Mouse (Mus musculus): ENCODE data around the gene Jsrp1. TPM values are rescaled to one million over a fixed set of nuclear protein-coding genes. Genes with fewer than 3 reads are reported as not detected.

Gene Jsrp1
- 6.7 and 8.7 TPM in 2 replicates for total RNA-seq (2021)
- long read RNA-seq, partial matches to known transcripts, result 8 of 11 reads
- long read RNA-seq, other reads (novel, unspliced or antisense), result 3 of 11 reads

- no peak for DNase-seq
Observed at GRCm38 (mm10) chr10:80813366-80813765, at the start of gene Jsrp1. Gene Jsrp1, minus strand, starts transcription at chr10:80813498.

DNA sequence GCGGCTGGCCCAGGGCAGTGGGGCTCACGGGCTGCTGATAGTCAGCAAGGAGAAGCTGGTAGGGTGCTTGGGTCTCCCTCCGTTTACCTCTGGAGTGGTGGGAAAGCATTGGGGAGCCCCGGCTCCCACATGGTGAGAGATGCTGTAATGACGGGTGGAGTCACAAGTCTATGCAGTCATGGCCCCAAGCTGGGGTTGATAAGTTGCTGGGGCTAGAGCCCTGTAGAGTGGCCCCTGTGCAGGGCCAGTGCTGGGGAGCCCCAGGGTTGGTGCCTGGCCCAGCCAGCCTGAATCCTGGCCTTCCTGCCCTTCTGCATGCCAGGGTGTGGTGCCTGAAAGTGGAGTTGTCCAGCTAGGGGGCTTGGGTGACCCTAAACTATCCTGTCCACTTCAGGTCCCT is 49.0 kb upstream of the Jsrp1 start:
- no peak for DNase-seq

- DNase-seq, result no peak
Observed at GRCm38 (mm10) chr10:80858350-80858935, 45.1 kb upstream of the Jsrp1 start.

DNA sequence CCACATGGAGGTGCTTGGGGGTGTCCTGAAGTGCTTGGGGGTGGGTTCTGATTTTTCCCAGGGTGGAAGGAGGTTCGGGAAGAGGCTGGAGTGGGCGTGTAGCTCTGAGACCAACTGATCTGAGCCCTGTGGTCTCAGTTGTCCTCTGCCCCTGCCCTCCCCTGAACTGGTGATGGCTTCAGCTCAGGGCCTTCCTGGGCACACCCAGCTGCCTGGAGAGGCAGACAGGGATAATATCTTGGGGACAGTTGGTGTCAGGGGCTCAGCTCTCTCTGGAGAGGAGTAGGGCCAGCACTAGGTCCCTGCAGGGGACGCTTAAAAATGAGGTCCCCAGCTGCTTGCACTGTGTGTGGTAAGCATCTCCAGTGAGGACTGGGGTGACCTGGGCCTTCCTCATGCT is 44.5 kb upstream of the Jsrp1 start:
- no peak for DNase-seq

GRCm38 (mm10) chr10:80857386-80857785 is 44.1 kb upstream of the Jsrp1 start:
- no peak for DNase-seq

- DNase-seq, result no peak
Observed at GRCm38 (mm10) chr10:80856908-80857307, 43.6 kb upstream of the Jsrp1 start.

DNA sequence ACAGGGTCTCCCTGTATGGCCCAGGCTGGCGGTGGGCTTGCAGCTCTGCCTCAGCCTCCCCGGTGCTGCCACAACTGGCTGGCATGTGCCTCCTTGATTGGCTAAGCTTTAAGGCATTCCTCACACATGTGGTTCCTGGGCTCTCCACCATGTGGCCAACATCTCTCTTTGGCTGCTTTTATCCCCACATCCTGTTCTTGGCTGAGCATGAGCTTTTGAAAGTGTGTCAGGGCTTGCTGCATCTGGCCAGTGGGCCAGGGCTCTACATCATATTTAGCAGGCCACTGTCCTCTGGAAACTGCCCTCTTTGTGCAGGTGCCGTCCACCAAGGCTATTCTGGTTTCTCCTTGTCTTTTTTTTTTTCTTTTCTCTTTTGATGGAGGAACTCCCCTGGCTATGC is 43.0 kb upstream of the Jsrp1 start:
- no peak for DNase-seq

DNA sequence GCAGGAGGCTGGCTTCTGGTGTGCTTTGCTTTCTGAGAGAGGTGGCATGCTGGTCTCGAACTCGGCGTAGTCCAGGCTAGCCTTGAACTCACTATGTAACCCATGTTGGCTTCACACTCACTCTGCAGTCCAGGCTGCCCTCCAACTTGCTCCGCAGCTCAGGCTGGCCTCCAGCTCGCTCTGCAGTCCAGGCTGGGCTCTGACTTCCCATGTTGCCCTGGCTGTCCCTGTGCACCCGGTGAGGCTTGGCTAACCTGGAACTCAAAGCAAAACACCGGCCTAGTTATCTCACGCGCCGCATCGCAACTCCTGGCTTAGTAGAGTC is 42.4 kb upstream of the Jsrp1 start:
- DNase-seq, result no peak

- DNase-seq, result peak; percentile 98
Observed at GRCm38 (mm10) chr10:80854913-80855748, 41.8 kb upstream of the Jsrp1 start, which contains the start of the genes Lsm7 and Sppl2b. Gene Lsm7, minus strand, starts transcription at chr10:80855209. Gene Sppl2b, plus strand, starts transcription at chr10:80855275.

- DNase-seq, result peak; percentile 42
Observed at GRCm38 (mm10) chr10:80848571-80848970, 35.3 kb upstream of the Jsrp1 start.

DNA sequence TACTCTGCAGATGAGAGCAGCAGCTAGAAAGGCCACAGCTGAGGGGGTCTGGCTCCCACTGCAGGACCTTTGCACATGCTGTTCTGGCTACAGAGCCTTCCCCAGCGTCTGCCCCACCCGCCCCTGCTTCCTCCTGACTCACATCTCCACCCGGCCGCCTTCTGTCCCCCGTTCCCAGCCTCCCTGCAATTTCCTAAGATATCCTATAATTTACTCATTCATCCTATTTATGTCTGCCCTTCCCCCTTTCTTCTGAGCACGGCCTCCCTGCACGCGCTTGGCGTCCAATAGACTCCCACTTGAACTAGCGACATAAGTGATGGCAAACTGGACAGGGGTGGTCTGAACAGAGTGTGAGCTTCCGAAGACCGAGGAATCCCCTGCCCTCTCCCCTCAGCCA is 32.4 kb upstream of the Jsrp1 start:
- DNase-seq, result no peak

DNA sequence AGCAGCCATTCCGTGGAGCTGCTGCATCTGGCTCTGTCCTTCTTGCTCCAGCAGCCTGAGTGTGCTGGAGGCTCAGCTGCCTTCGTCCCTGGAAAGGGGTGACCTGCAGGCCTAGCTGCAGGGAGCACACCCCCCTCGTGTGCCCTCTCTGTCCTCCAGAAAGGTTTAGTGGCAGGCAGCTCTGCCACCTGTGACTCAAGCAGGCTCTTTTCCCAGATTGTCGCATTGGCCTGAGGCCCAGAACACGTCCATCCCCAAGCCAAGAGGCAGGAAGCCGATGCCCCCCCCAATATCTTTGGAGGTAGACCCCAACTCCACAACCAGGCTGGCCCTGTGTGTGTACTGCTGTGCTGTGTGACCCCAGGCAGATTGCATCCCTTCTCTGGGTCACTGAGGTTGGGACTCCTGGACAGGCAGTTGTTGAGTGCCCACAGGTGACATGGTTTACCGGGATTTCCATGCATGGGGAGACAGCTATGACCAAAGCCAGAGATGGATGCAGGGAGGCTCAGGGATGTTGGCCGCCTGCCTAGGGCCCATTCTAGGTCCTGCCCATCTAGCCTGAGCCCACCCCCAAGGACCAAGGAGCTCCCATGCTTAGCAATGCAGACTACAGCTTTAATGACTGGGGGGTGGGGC is 31.9 kb upstream of the Jsrp1 start:
- DNase-seq, result no peak

DNA sequence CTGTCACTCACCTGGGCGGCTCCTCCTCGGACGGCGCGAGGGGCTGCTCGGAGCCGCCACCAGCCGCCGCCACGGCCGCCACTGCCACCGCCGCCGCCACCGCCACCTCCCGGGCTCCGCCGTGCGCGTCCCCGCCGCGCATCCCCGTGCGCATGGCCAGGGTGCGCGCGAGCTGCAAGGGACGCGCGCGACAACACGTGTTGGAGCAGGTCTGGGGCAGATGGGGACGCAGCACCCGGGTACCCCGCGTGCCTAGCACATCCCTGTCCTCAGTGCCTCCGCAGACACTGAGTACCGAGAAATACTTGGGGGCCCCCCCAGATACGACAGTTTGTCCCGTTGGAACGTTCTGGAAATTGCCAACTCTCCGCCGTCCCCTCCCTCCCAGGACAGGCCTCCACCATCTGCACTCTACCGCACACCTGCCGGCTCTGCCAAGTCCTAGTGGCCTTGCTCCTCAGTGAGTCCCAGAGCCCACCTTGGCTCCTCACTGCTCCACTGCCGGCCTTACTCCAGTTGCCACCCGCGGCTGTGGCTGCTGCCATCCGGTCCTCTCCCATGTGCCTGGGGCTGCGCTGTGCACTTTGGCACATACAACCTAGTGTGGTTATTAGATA is 30.7 kb upstream of the Jsrp1 start, which contains the start of gene Lingo3:
Lingo3 (minus strand) TSS at position 109 of the 617 bp plus-strand sequence.
- peak; percentile 49 for DNase-seq

GRCm38 (mm10) chr10:80843087-80843930 is 30.0 kb upstream of the Jsrp1 start:
- DNase-seq, result no peak

DNA sequence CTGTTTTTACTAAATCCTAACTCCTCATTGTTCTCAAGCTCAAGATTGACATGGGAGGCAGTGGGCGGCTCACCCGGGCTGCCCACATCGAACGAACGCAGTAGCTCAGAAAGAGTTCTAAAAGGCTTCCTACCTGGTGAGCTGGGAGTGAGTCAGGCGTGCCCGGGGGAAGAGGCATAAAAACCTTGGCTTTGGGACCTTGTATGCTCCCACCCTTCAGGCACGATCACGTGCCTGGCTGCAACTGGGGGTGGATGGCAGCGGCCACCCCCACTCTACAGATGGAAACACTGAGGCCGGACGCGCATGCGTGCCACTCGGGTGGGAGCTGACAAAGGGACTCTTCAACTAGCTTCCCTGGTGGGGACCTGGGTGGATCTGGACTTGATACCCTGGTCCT is 29.0 kb upstream of the Jsrp1 start:
- no peak for DNase-seq

- DNase-seq, result no peak
Observed at GRCm38 (mm10) chr10:80841685-80842084, 28.4 kb upstream of the Jsrp1 start.

DNA sequence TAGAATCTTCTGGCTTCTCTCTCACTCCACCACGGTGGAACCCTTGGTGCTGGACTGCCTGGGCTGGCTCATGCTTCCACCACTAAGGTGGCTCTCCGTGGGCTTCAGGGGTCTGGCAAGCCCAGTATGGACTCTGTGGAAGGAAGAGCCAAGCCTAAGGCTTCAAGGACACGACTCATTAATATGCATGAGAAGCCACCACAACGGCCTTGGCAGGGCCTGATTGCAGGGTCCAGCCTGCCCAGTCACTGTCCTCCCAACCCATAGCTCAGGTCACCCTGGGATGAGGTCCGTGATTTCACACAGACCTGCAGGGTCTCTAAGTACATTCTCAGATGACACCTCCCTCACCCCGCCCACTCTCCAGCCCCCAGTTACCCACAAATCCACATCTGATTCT is 26.6 kb upstream of the Jsrp1 start:
- no peak for DNase-seq

- DNase-seq, result peak; percentile 46
Observed at GRCm38 (mm10) chr10:80838346-80838912, 25.1 kb upstream of the Jsrp1 start.

GRCm38 (mm10) chr10:80837827-80838226 is 24.5 kb upstream of the Jsrp1 start:
- no peak for DNase-seq

DNA sequence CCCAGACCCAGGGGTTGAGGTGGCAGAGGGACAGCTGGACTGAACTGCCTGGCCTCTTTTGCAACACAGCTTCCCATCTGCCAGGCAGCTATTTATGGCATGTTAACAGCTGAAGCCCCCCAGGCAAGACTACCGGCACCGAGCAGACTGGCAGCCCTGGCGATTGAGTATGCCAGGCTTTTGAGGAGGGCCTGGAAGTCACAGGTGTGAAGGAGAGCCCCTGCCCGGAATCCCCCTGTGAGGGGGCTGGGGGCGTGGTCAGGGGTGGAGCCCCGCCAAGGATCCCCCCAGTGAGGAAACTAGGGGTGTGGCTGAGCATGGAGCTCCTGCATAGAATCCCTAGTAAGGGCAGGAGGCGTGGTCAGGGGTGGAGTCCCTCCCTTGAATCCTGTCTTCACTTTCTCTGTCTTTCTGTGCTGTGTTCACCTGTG is 23.7 kb upstream of the Jsrp1 start:
- DNase-seq, result no peak

- no peak for DNase-seq
Observed at GRCm38 (mm10) chr10:80835617-80836016, 22.3 kb upstream of the Jsrp1 start.

Data from adrenal gland, postnatal 25 days (tissue).